Mouse (Mus musculus): Measurements from ENCODE around the gene Auts2. TPM values are rescaled to one million over a fixed set of nuclear protein-coding genes. Genes with fewer than 3 reads are reported as not detected.

Gene Auts2
- total and polyA plus RNA-seq, 2 experiments from 2014 or later = 35.2 to 57.5 TPM

GRCm38 (mm10) chr5:131813952-131814502, 729.1 kb downstream of the Auts2 start:
- WGBS = 85% methylated on average over 10 of the region's 10 CpGs
- Histone ChIP-seq H3K4me3 (ENCODE audit: low read depth, low read length) (no peak overlapping the region), H3K36me3 (ENCODE audit: insufficient read depth, low read length) (no peaks in the 10 kb centered on the region), H3K9me3 (ENCODE audit: low read length) (no peaks in the 10 kb centered on the region), H3K27me3 (ENCODE audit: insufficient read depth, low read length) (no peaks in the 10 kb centered on the region), H3K9ac (replicated peaks; ENCODE audit: low read length, poor library complexity, severe bottlenecking) (no peak overlapping the region), H3K27ac (ENCODE audit: low read depth, low read length) (no peak overlapping the region), H3K4me1 (ENCODE audit: insufficient read depth, low read length) (peaks cover 6% of the 10 kb centered on the region; the same call in 1 of the 2 replicates), H3K4me2 (ENCODE audit: low read depth, low read length, poor library complexity, severe bottlenecking) (no peak overlapping the region)
- no peak for ATAC-seq (ENCODE audit: low FRiP score)
- TF ChIP-seq CTCF (IDR thresholded peaks at IDR 0.05) = no peak
- DNase-seq (ENCODE audit: low spot score) = no peak

DNA sequence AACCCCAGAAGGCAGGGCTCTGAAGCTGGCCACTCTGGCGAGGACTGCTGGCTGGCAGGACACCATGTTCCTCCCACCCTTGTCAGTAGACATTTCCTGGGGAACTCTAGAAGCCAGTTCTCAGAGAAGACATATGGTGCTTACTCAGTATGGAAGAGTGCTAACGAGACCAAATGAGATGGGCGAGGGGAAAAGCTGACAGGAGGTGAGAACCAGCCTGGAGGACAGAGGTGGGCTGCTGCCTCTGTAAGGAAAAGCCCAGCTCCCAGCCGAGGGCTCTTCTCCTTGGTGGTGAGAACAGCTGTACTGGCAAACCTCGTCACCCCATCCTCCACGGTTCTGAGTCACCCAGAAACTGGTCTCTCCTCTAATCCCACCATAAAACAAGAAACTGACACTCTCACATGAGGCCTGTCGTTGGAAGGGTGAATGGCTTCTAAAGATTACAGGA, 729.8 kb downstream of the Auts2 start:
- Histone ChIP-seq H3K4me2 (ENCODE audit: low read depth, low read length, poor library complexity, severe bottlenecking) (no peak overlapping the region), H3K4me3 (ENCODE audit: low read depth, low read length) (no peak overlapping the region), H3K9me3 (ENCODE audit: low read length) (no peaks in the 10 kb centered on the region), H3K27me3 (ENCODE audit: insufficient read depth, low read length) (no peaks in the 10 kb centered on the region), H3K27ac (ENCODE audit: low read depth, low read length) (no peak overlapping the region), H3K36me3 (ENCODE audit: insufficient read depth, low read length) (no peaks in the 10 kb centered on the region), H3K4me1 (ENCODE audit: insufficient read depth, low read length) (peaks cover 6% of the 10 kb centered on the region; the same call in 1 of the 2 replicates), H3K9ac (replicated peaks; ENCODE audit: low read length, poor library complexity, severe bottlenecking) (no peak overlapping the region)
- ATAC-seq (ENCODE audit: low FRiP score) = no peak
- WGBS = 75% methylated on average over 7 of the region's 7 CpGs
- DNase-seq (ENCODE audit: low spot score) = no peak
- no peak for TF ChIP-seq CTCF (IDR thresholded peaks at IDR 0.05)

DNA sequence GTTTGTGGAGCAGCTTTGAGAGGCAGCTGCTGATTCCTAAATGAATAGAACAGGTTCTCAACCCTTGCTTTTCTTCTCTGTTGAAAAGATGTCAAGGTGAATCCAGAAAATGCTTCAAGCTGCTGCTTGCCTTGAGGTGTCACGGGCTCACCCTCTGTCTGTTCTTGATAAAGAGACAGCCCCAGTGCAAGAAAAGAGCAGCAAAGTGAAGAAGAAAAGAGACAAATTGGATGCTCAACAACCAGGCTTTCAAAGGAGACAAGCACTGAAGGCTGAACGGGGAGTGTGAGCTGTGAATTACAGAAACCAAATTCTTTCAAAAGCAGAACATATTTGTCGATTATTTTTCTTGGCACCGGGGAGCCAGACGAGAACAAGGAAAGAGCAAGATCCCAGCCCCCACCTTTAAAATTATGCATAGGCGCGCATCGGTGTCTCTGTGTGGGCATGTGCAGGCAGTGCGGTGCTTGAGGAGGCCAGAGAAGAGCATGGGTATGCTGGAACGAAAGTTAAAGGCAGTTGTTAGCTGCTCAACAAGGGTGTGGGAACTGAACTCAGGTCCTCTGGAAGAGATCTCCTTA, 730.6 kb downstream of the Auts2 start:
- no peak for ATAC-seq (ENCODE audit: low FRiP score)
- H3K4me3 ChIP-seq (ENCODE audit: low read depth, low read length) = no peak overlapping the region
- no peak overlapping the region for H3K4me2 ChIP-seq (ENCODE audit: low read depth, low read length, poor library complexity, severe bottlenecking)
- peaks cover 6% of the 10 kb centered on the region; the same call in 1 of the 2 replicates for H3K4me1 ChIP-seq (ENCODE audit: insufficient read depth, low read length)
- no peak overlapping the region for H3K9ac ChIP-seq (replicated peaks; ENCODE audit: low read length, poor library complexity, severe bottlenecking)
- no peak for DNase-seq (ENCODE audit: low spot score)
- H3K27ac ChIP-seq (ENCODE audit: low read depth, low read length) = no peak overlapping the region
- no peak for TF ChIP-seq CTCF (IDR thresholded peaks at IDR 0.05)
- no peaks in the 10 kb centered on the region for H3K36me3 ChIP-seq (ENCODE audit: insufficient read depth, low read length)
- H3K27me3 ChIP-seq (ENCODE audit: insufficient read depth, low read length) = no peaks in the 10 kb centered on the region
- no peaks in the 10 kb centered on the region for H3K9me3 ChIP-seq (ENCODE audit: low read length)
- 57% methylated on average over 10 of the region's 10 CpGs for WGBS

GRCm38 (mm10) chr5:131806350-131806749, 736.8 kb downstream of the Auts2 start:
- Histone ChIP-seq H3K4me3 (ENCODE audit: low read depth, low read length) (no peak overlapping the region), H3K9me3 (ENCODE audit: low read length) (no peaks in the 10 kb centered on the region), H3K36me3 (ENCODE audit: insufficient read depth, low read length) (no peaks in the 10 kb centered on the region), H3K4me2 (ENCODE audit: low read depth, low read length, poor library complexity, severe bottlenecking) (no peak overlapping the region), H3K9ac (replicated peaks; ENCODE audit: low read length, poor library complexity, severe bottlenecking) (no peak overlapping the region), H3K27ac (ENCODE audit: low read depth, low read length) (no peak overlapping the region), H3K27me3 (ENCODE audit: insufficient read depth, low read length) (no peaks in the 10 kb centered on the region), H3K4me1 (ENCODE audit: insufficient read depth, low read length) (peaks cover 5% of the 10 kb centered on the region)
- WGBS = 95% methylated on average over 2 of the region's 2 CpGs
- DNase-seq (ENCODE audit: low spot score) = no peak
- no peak for TF ChIP-seq CTCF (IDR thresholded peaks at IDR 0.05)
- ATAC-seq (ENCODE audit: low FRiP score) = no peak

DNA sequence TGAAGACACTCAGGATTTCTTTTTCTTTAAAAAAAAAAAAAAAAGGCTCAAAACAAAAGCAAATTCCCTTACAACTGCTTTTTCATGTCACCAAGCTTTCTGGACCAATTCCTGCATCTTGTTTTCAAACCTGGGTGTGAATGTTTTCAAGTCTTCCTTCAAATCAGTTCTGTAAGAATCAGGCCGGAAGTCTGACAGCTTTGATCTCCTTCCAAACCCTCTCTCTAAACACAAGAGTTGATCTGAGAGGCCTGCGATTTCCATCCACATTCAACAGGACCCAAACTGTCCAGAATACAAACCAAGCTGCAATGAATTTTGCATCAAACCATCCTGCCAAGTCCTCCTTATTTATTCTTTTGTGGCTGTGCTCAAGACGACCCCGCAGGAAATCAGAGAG, 737.9 kb downstream of the Auts2 start:
- H3K27ac ChIP-seq (ENCODE audit: low read depth, low read length) = no peak overlapping the region
- no peak for TF ChIP-seq CTCF (IDR thresholded peaks at IDR 0.05)

DNA sequence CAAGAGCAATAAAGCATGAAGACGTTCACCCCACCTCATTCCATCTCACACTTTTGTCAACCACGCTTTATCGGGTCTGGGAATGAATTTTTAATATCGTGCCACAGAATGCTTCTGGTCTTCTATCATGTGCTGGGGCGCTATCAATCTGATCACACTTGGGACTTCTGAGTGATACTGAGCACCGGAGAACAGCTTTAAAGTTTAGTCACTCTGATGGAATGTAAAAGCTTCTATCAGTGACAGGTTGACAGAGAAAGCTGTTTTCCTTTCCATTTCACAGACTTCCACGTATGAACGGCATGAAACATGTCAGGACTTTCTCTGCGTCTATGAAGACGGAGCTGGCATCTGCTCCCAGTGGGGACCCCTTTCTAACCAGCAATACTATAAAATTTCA, 739.5 kb downstream of the Auts2 start:
- TF ChIP-seq CTCF (IDR thresholded peaks at IDR 0.05) = no peak
- Histone ChIP-seq H3K4me3 (ENCODE audit: low read depth, low read length) (no peak overlapping the region), H3K36me3 (ENCODE audit: insufficient read depth, low read length) (no peaks in the 10 kb centered on the region), H3K9ac (replicated peaks; ENCODE audit: low read length, poor library complexity, severe bottlenecking) (no peak overlapping the region), H3K27me3 (ENCODE audit: insufficient read depth, low read length) (no peaks in the 10 kb centered on the region), H3K4me2 (ENCODE audit: low read depth, low read length, poor library complexity, severe bottlenecking) (no peak overlapping the region), H3K4me1 (ENCODE audit: insufficient read depth, low read length) (peaks cover 7% of the 10 kb centered on the region), H3K9me3 (ENCODE audit: low read length) (no peaks in the 10 kb centered on the region), H3K27ac (ENCODE audit: low read depth, low read length) (no peak overlapping the region)
- WGBS = 63% methylated on average over 10 of the region's 10 CpGs
- ATAC-seq (ENCODE audit: low FRiP score) = no peak
- no peak for DNase-seq (ENCODE audit: low spot score)

More for the DNA sequence above, 737.9 kb downstream of the Auts2 start:
- no peak overlapping the region for H3K4me3 ChIP-seq (ENCODE audit: low read depth, low read length)
- DNase-seq (ENCODE audit: low spot score) (peak; percentile 61), ATAC-seq (ENCODE audit: low FRiP score) (no peak)
- no peak overlapping the region for H3K4me2 ChIP-seq (ENCODE audit: low read depth, low read length, poor library complexity, severe bottlenecking)
- no peaks in the 10 kb centered on the region for H3K9me3 ChIP-seq (ENCODE audit: low read length)
- no peaks in the 10 kb centered on the region for H3K27me3 ChIP-seq (ENCODE audit: insufficient read depth, low read length)
- H3K9ac ChIP-seq (replicated peaks; ENCODE audit: low read length, poor library complexity, severe bottlenecking) = no peak overlapping the region
- WGBS = 56% methylated on average over 4 of the region's 4 CpGs
- H3K4me1 ChIP-seq (ENCODE audit: insufficient read depth, low read length) = peaks cover 5% of the 10 kb centered on the region
- no peaks in the 10 kb centered on the region for H3K36me3 ChIP-seq (ENCODE audit: insufficient read depth, low read length)

Measured in midbrain, postnatal 0 days (tissue).